26 mouse cellular contexts compared by ENCODE assay signal in the genomic region with DNA sequence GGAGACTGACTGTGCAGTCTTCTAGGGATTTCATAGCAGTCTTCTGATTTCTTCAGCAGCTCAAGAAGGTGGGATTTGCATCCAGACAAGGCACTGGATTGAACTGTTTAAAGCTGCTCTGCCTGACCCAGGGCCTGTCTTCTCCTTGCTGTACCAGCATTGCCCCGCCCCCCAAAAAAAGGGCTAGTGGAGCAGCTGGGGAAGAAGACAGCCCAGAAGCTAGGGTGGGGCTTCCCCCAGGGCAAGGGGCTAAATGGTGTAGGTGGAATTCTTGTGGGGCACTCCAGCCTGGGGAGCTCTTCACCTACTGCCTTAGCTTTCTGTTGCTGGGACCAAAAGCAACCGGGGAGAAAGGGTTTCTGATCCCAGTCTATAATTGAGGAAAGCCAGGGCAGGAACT.
DNase-seq lines count a peak whose midpoint lies in the region; TF ChIP-seq lines count a peak whose summit lies in the region.
"Had no signal": no experiment of that assay in that cellular context is flagged by ENCODE, and none has a peak within 500 bp of the region (broad histone marks: within the 10 kb centered on the region; RNA-seq: fewer than 3 reads in every experiment).

No protein-coding gene starts in this region.

- no peak overlapping the region for H3K9ac ChIP-seq in ES-Bruce4 (ENCODE audit: low read depth, poor library complexity, severe bottlenecking)
- H3K9ac ChIP-seq: embryonic facial prominence, embryonic 13.5 days; forebrain, embryonic 12.5 days; forebrain, embryonic 15.5 days; heart, embryonic 12.5 days; heart, embryonic 15.5 days; hindbrain, embryonic 13.5 days had no signal

- no peak for TF ChIP-seq CTCF in thymus, adult 2 months (IDR thresholded peaks at IDR 0.05; ENCODE audit: borderline replicate concordance, control insufficient read depth, extremely low read depth, insufficient read depth, low read length, poor library complexity)
- no peak for TF ChIP-seq CTCF in ES-Bruce4 (IDR thresholded peaks at IDR 0.05; ENCODE audit: low read depth, low read length)

- peak; percentile 58; the same call in 1 of the 2 replicates for TF ChIP-seq EP300 in ES-Bruce4 (IDR thresholded peaks at IDR 0.05; ENCODE audit: insufficient read depth, low read depth, low read length)

- H3K27me3 ChIP-seq in thymus, adult 2 months (ENCODE audit: control insufficient read depth, insufficient read depth, low read length), result no peaks in the 10 kb centered on the region
- no peaks in the 10 kb centered on the region for H3K27me3 ChIP-seq in ES-Bruce4 (ENCODE audit: control insufficient read depth, insufficient read depth, low read length, poor library complexity, severe bottlenecking)
- H3K27me3 ChIP-seq: forebrain, embryonic 15.5 days had no signal

- H3K4me3 ChIP-seq in thymus, adult 2 months (ENCODE audit: control insufficient read depth, insufficient read depth, low read length), result no peak overlapping the region
- H3K4me3 ChIP-seq in ES-Bruce4 (ENCODE audit: low read depth, low read length), result no peak overlapping the region
- H3K4me3 ChIP-seq: embryonic facial prominence, embryonic 10.5 days; embryonic facial prominence, embryonic 13.5 days; erythroblast, embryonic 14.5 days; forebrain, embryonic 12.5 days; forebrain, embryonic 15.5 days; heart, embryonic 12.5 days; heart, embryonic 15.5 days; hindbrain, embryonic 10.5 days; hindbrain, embryonic 13.5 days had no signal

- peaks cover 13% of the 10 kb centered on the region for H3K4me1 ChIP-seq in thymus, adult 2 months (replicated peaks; ENCODE audit: control insufficient read depth, insufficient read depth, low read length)
- H3K4me1 ChIP-seq in ES-Bruce4 (ENCODE audit: control insufficient read depth, insufficient read depth, low read length), result peaks cover 13% of the 10 kb centered on the region

- TF ChIP-seq POLR2A in thymus, adult 2 months (IDR thresholded peaks at IDR 0.05; ENCODE audit: control insufficient read depth, extremely low read depth, insufficient read depth, low read length, poor library complexity), result no peak
- no peak for TF ChIP-seq POLR2A in ES-Bruce4 (IDR thresholded peaks at IDR 0.05; ENCODE audit: insufficient read depth, low read length)

- no peak overlapping the region for H3K27ac ChIP-seq in thymus, adult 2 months (ENCODE audit: control insufficient read depth, insufficient read depth, low read length)
- no peak overlapping the region for H3K27ac ChIP-seq in ES-Bruce4 (ENCODE audit: insufficient read depth, low read length)
- H3K27ac ChIP-seq: embryonic facial prominence, embryonic 10.5 days; embryonic facial prominence, embryonic 13.5 days; forebrain, embryonic 12.5 days; forebrain, embryonic 15.5 days; heart, embryonic 15.5 days; hindbrain, embryonic 10.5 days; hindbrain, embryonic 13.5 days had no signal

- no peaks in the 10 kb centered on the region for H3K9me3 ChIP-seq in ES-Bruce4 (replicated peaks; ENCODE audit: control insufficient read depth, insufficient read depth, low read length, poor library complexity, severe bottlenecking)
- H3K9me3 ChIP-seq: embryonic facial prominence, embryonic 10.5 days; embryonic facial prominence, embryonic 13.5 days; forebrain, embryonic 12.5 days; forebrain, embryonic 15.5 days; heart, embryonic 12.5 days; heart, embryonic 15.5 days; hindbrain, embryonic 10.5 days; hindbrain, embryonic 13.5 days had no signal

- WGBS in thymus, adult 2 months, result 90% methylated on average over 2 of the region's 2 CpGs

- DNase-seq in thymus, postnatal 4 days, result peak; percentile 45
- DNase-seq in thymus, adult 2 months, result no peak
- DNase-seq in ZHBTc4 (ENCODE audit: low read depth, low spot score), result peak; percentile 51
- no peak for DNase-seq in ovary, adult 18-20 months (ENCODE audit: low spot score)
- DNase-seq in adrenal gland, postnatal 4 days (ENCODE audit: low spot score in 2 of 2), result no peak
- no peak for DNase-seq in right cerebral cortex, postnatal 25 days
- DNase-seq: adrenal gland, adult 2 months; adrenal gland, postnatal 14 days; cerebellum, adult 11-12 months; cerebellum, adult 8-10 months; cerebellum, postnatal 36 days; embryo, embryonic 11 days; gastrocnemius, postnatal 25 days; heart, adult 18-20 months; heart, postnatal 10 days; heart, postnatal 36 days had no signal

- no peaks in the 10 kb centered on the region for H3K36me3 ChIP-seq in thymus, adult 2 months (ENCODE audit: control insufficient read depth, insufficient read depth, low read length)
- H3K36me3 ChIP-seq in ES-Bruce4 (ENCODE audit: control insufficient read depth, insufficient read depth, low read length, poor library complexity, severe bottlenecking), result no peaks in the 10 kb centered on the region
- H3K36me3 ChIP-seq: embryonic facial prominence, embryonic 10.5 days; embryonic facial prominence, embryonic 13.5 days; forebrain, embryonic 12.5 days; forebrain, embryonic 15.5 days; heart, embryonic 12.5 days; heart, embryonic 15.5 days; hindbrain, embryonic 10.5 days; hindbrain, embryonic 13.5 days had no signal

Comparison
In these comparisons a context has a peak if more than half of its experiments do, and no peak if none do; other contexts are left out.
1. DNase-seq: peak in thymus, postnatal 4 days (single experiment) and ZHBTc4 (single experiment); none in thymus, adult 2 months (single experiment), ovary, adult 18-20 months (single experiment), adrenal gland, postnatal 4 days (0 of 2) and right cerebral cortex, postnatal 25 days (single experiment).